Mouse (Mus musculus): ENCODE measurements around the gene Ptpn22.
"Not testable (repeated sequence)": the region's sequence is repeated elsewhere in the genome, so short reads cannot be mapped to it uniquely, and the experiment has no call there.

Gene Ptpn22

DNA sequence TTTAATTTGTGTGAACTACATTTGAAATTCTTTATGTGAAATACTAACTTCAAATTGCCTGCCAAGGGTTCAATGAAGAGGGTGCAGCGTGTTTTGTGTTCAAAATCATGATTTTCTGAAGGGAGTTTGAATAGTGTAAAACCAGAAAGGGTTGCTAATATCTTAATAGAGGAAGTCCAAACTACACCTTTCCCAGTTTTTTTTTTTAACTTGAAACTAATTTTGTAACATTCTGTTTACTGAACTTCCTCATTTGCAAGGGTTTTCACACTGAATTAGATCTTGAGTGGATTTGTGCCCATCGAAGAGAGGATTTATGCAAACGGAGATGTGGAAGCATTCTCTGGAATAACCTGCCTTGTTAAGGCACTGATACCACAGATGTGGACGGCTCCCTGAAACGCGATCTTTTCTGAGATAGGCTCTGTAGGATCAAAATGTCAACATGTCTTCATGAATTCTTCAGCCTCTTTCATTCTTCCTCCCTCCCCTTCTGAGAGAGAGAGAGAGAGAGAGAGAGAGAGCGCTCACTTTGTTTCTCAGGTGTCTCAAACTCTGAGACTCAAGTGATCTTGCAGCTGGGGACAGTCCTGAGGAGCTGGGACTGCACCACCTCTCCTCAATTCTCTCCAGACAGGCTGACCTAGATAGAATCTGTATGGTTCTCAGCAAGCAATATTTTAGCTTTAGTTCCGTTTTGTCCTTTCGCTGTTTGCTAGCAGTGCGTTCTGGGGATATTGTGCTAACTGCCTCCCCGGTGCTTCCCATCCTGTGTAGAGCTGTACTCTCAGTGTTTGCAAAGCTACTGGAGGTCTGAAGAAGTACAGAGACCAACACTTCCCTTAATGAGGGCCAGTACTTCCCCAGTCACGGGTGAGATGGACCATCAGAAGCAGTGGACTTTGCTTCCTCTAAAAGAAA is at the start of gene Ptpn22:
Gene Ptpn22, plus strand, starts transcription at position 915 of the 921 bp plus-strand sequence.
- DNase-seq (ENCODE audit: low read depth, low spot score) = no peak

DNA sequence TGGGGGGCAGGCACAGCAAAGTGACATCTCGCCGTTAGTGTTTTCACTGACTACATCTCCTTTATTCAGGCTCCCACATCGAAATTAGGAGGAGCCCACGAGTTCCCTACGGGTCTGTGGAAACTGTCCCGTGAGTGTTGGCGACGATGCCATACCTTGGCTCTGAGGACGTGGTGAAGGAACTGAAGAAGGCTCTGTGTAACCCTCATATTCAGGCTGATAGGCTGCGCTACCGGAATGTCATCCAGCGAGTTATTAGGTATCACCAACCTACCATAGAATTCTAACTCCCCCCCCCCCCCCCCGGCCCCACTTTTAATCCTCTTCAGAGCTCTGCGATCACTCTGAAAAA is 49.8 kb upstream of the Ptpn22 start:
- DNase-seq (ENCODE audit: low read depth, low spot score) = no peak

DNA sequence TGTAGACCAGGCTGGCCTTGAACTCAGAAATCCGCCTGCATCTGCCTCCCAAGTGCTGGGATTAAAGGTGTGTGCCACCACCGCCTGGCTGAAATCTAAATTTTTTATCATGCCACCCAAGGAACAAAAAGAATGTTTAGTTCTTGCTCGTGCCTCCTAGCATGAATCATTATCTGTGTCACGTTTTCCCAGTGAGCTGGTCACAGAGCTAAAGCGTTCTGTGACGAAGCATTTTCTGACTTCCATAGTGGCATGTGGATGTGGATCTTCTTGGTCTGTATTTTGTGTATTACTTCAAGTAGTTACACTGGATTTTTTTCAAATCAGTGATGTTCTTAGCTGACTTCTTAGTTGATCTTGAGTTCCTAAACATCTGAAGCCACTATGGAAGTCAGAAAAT is 48.6 kb upstream of the Ptpn22 start:
- DNase-seq (ENCODE audit: low read depth, low spot score) = no peak

- no peak for DNase-seq (ENCODE audit: low read depth, low spot score)
Measured at GRCm38 (mm10) chr3:103827548-103827947, 32.0 kb upstream of the Ptpn22 start.

DNA sequence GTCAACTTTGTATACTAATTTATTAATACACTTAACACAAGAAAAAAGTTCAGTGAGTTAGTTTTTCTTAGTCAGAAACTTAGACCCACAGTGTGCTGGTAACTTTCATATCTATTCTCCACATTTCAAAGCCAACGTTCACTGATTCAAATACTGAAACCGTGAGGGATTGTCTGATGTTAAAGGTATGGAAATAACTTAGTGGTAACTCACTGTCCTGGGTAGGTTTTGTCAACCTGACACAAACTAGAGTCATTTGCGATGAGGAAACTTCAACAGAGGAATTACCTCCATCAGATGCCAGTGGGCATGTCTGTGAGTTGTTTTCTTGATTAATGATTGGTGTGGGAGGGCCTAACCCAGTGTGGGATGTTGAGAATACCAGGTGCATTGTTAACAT is 30.6 kb upstream of the Ptpn22 start:
- no peak for DNase-seq (ENCODE audit: low read depth, low spot score)

DNA sequence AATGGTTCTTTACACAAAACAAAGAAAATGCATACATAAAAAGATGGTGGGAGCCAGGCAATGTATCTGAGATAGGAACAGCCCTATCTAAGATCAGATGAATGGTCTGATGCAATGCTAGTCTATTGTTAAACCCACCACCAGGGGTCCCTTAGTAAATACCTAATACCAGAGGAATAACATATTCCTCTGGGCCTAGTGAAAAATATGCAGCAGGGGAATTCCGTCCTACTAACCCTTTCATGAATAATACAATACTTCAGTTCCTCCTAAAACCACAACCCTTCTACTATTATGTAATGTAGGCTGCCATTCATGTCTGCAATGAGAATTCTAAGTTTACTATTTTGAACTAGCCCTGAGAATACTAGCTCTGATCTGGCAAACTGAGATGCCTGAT is 28.9 kb upstream of the Ptpn22 start:
- not testable (repeated sequence) for DNase-seq (ENCODE audit: low read depth, low spot score)

DNA sequence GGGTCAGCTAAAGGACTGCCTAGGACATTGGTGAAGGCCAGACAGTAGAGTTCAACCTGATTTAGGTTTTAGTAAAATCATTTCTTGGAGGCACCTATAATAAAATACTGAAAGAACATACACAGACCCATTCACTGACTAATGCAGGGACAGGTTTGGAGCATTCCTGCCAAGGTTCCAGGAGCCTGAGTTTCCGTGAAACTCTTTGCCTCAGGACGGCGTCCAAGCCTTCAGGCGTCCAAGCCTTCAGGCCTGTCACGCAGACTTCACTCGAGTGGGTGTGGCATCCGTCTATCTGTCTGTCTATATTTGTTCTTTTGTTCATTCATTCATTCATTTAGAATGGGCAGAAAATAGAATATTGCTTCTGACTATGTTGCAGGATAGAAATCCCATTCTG is 28.4 kb upstream of the Ptpn22 start:
- DNase-seq (ENCODE audit: low read depth, low spot score) = no peak

DNA sequence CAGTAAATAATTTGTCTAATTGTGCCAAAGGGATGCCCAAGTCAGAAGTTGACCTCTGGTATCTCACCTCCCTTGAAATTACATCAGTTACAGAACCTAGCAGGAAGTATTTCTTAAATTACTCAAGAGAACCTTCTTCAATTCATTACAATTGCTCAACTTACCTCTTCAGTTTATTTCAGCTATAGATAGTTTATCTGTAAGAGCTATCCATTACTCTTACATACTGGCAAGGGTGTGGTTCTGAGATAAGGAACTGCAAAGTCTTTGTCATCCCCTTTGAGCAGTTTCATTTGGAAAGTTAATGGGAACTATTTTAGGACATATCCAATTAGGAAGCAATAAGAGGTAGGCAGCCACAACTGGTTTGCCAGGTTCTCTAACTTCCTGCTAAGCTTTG is 27.2 kb upstream of the Ptpn22 start, which contains the start of gene Bcl2l15:
Gene Bcl2l15, plus strand, starts transcription at position 176 of the 400 bp plus-strand sequence.
- no peak for DNase-seq (ENCODE audit: low read depth, low spot score)

- DNase-seq (ENCODE audit: low read depth, low spot score) = no peak
Measured at GRCm38 (mm10) chr3:103834001-103834400, 25.6 kb upstream of the Ptpn22 start.

GRCm38 (mm10) chr3:103835272-103835950 is 24.2 kb upstream of the Ptpn22 start:
- DNase-seq (ENCODE audit: low read depth, low spot score) = no peak

DNA sequence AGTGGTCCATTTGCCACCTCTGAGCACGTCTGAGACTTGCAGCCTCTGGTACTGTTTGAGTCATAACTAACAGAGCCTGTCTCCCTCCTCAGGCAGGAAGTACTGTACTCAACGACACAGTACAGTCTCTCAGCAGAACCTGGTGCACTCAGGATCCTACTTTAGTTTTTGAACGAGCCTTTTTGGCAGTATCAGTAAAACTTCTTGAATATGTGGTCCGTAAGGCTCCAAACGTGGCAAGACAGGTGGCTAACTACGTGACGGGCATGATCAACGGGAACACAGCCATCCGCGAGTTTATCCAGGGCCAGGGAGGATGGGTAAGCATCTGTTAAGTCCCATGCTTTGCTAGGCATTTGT is 23.7 kb upstream of the Ptpn22 start:
- DNase-seq (ENCODE audit: low read depth, low spot score) = no peak

DNA sequence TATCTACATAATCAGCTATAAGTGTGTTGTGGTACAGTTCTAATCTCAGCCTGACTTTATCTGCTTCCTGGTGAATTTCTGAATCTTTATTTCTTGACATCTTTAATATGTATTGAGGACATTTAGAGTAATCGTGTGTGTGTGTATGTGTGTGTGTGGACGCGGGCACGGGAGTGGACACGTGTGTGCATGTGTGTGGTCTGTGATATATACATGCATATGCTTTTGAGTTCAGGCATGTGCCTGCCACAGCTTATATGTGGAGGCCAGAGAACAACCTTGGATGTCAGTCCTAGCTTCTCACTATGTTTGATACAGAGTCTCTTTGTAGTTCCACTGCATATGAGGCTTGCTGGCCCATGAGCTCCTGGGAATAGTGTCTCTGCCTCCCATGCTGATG is 23.1 kb upstream of the Ptpn22 start:
- no peak for DNase-seq (ENCODE audit: low read depth, low spot score)

GRCm38 (mm10) chr3:103839711-103840110 is 19.9 kb upstream of the Ptpn22 start:
- no peak for DNase-seq (ENCODE audit: low read depth, low spot score)

DNA sequence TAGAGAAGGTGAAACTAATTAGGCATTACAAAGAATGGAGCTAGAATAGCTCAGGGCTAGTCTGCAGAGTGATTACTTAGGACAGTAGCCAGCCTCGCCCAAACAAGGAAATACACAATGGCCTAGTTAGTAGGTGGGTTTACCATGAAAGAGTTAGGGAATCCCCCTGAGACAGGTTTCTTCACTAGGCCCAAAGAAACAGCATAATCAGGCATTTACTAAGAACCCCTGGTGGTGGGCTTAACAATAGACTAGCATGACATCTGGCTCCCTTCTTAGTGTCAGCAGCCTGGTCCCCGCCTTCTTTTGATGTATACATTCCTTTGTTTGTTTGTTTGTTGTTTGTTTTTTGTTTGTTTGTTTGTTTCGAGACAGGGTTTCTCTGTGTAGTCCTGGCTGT is 19.4 kb upstream of the Ptpn22 start:
- DNase-seq (ENCODE audit: low read depth, low spot score) = not testable (repeated sequence)

DNA sequence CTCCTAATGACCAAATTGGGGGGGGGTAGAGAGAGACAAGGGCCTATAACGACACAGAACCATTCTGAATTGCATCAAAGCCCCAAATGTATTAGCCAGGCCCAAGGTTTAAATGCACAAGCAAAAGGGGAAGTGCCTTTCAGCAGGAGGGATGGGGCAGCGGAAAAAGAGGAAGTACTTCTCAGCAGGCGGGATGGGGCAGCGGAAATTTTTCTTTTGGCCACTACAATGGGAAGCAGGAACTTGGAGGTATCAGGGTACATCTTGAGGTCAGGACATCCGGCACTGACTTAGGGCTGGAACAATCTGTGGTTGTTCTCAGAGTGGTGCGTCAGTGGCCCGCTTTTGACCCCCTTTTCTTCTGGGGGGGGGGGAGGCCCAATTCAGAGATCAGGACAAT is 18.6 kb upstream of the Ptpn22 start:
- not testable (repeated sequence) for DNase-seq (ENCODE audit: low read depth, low spot score)

- DNase-seq (ENCODE audit: low read depth, low spot score) = no peak
Measured at GRCm38 (mm10) chr3:103850644-103851363, 8.8 kb upstream of the Ptpn22 start.

DNA sequence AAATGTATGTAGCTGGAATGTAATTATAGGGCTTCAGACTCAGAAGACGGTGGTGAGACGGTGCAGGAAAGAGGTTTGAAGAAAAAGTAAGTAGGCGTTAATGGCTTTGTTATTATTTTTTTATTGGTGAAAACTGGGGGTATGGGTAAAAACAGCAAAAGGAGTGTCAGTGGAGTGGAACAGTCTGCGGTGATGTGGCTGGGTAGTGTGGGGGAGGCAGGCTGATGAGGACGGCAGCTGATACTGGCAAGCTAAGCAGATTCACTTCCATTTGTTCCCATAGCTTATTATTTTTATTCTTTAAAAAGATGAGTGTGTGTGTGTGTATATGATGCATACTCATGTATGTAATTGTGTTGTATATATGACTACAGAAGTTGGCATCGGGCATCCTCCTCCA is 8.1 kb upstream of the Ptpn22 start:
- no peak for DNase-seq (ENCODE audit: low read depth, low spot score)

DNA sequence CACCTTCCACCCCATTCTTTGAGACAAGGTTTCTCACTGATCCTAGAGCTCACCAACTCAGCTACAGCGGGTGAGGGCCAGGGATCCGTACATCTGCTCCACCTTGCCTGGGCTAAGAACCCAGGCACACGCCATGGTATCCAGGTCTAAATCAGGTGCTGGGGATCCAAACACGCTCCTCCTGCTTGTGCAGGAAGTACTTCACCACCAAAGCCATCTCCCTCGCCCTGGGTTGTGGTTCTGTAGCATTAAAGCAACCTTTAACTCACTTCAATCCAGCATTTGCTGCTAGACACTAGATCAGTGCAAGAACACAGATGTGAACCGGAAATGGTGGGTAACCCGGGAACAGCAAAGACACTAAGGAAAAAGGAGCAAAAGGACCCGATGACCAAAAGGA is 7.7 kb upstream of the Ptpn22 start:
- DNase-seq (ENCODE audit: low read depth, low spot score) = no peak

GRCm38 (mm10) chr3:103852565-103853299 is 6.9 kb upstream of the Ptpn22 start:
- DNase-seq (ENCODE audit: low read depth, low spot score) = no peak

GRCm38 (mm10) chr3:103853804-103854203 is 5.8 kb upstream of the Ptpn22 start:
- DNase-seq (ENCODE audit: low read depth, low spot score) = no peak

DNA sequence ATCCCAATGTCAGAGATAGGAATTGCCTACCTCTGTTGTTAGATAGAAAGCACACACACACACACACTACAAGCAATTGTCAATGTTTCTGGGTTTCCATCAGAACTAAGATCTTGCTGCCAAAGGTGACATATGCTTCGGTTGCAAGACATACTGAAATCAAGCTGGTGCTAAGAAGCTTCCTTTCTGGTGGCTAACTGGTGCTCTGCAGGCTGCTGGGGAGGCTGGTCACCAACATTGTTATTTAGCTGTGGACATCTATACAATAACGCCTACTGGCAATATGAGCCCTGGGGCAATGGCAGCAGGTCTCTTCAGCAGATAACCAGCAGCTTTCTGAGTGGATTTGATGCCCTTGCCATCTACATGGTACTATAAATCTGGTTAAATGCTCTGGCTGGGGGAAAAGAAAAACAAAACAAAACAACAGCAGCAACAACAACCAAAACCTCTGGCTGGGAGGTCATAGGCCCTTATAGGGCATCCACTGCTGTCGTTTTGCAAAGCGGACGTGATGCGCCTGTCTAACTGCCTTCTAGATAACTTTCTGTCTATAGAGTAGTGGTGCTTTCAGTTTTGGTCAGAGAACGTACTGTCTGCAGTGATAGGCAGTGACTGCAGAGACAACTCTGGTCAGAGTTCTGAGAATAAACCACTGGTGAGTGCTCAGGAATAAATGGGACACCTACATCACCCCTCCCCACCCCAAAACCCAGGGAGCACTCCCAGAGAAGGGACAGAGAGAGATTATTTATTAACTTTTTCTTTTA is 2.4 kb upstream of the Ptpn22 start:
- DNase-seq (ENCODE audit: low read depth, low spot score) = no peak
